Mouse (Mus musculus): Measurements from ENCODE around the gene Zscan21. TPM values are rescaled to one million over a fixed set of nuclear protein-coding genes. Genes with fewer than 3 reads are reported as not detected.

Gene Zscan21
- polyA plus RNA-seq, 1 experiment from 2014 or later = 63.0 TPM

DNA sequence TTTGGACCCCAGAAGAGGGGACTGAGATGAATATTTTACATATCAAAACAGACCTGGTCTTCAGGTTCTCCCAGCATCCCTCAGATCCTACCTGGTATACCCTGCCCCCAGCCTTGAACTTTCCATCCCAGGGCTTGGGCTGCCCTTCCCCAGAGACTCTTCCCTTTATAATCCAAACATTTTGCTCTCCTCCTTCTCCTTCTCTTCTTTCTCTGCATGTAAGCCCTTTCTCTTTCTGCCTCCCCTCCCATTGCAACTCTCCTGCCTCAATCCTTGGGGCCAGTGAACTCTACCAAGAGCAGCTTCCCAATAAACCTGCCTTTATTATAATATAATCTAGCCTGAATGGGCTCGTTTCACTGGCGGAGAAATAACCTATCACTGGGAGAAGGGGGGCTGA lies 32.8 kb upstream of the Zscan21 start:
- H3K4me3 ChIP-seq (ENCODE audit: low read depth, low read length) = no peak overlapping the region
- DNase-seq = no peak
- H3K27ac ChIP-seq (ENCODE audit: low read depth) = no peak overlapping the region
- TF ChIP-seq CTCF (IDR thresholded peaks at IDR 0.05; ENCODE audit: low read depth) = no peak
- no peaks in the 10 kb centered on the region for H3K27me3 ChIP-seq (ENCODE audit: insufficient read depth, low read length)
- no peak for ATAC-seq (ENCODE audit: insufficient read depth)
- H3K36me3 ChIP-seq (ENCODE audit: insufficient read depth) = peaks cover 15% of the 10 kb centered on the region
- H3K9me3 ChIP-seq (ENCODE audit: low read depth, low read length) = no peaks in the 10 kb centered on the region
- H3K9ac ChIP-seq = no peak overlapping the region
- 0 out of 2 replicates have a peak, but pooled peaks cover 3% of the 10 kb centered on the region for H3K4me1 ChIP-seq (ENCODE audit: insufficient read depth)
- H3K4me2 ChIP-seq = no peak overlapping the region
- 91% methylated on average over 2 of the region's 2 CpGs for WGBS

DNA sequence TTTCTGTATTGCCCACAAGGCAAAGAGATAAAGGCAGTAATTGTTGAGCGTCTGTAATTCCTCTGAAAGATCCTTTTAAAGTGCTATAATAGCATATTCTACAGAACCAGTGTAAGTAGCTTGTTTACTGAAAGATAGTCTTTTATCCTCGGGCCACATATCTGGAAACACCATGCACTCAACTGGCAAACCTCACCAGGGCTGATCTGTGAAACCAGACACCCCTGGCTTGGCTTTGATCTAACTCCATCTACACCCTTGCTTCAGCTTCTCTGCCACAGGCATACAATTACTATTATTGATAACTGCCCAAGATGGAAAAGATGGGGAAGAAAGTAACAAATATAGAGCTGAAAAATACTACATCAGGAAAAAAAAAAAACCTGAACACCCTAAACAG lies 32.2 kb upstream of the Zscan21 start:
- Histone ChIP-seq H3K27me3 (ENCODE audit: insufficient read depth, low read length) (no peaks in the 10 kb centered on the region), H3K4me1 (ENCODE audit: insufficient read depth) (0 out of 2 replicates have a peak, but pooled peaks cover 3% of the 10 kb centered on the region), H3K4me2 (peak overlapping the region; percentile 77), H3K27ac (ENCODE audit: low read depth) (no peak overlapping the region), H3K4me3 (ENCODE audit: low read depth, low read length) (peak overlapping the region; percentile 95), H3K36me3 (ENCODE audit: insufficient read depth) (peaks cover 17% of the 10 kb centered on the region), H3K9ac (peak overlapping the region; percentile 98), H3K9me3 (ENCODE audit: low read depth, low read length) (no peaks in the 10 kb centered on the region)
- peak; percentile 6 for DNase-seq
- 37% methylated on average over 2 of the region's 2 CpGs for WGBS
- no peak for TF ChIP-seq CTCF (IDR thresholded peaks at IDR 0.05; ENCODE audit: low read depth)
- ATAC-seq (ENCODE audit: insufficient read depth) = no peak

DNA sequence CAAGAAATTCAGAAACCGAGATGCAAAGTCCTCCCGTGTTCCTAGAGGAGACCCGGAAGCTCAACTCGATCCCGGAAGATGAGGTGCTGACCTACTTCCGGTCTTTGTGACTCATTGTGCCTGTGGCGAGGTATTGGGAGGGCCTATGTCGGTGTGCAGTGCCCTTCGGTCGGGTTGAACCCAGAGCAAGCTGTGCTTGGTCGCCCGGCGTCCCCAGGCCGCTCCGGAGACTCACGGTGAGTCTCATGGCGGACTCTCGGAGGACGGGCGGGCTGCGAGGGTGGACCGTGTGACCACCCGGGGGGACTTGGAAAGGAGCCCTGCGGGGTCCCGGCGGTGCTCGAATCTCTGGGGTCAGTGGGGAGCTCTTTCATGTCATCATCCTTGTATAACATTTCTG lies 31.7 kb upstream of the Zscan21 start, which contains the start of gene Zkscan1:
Gene Zkscan1, plus strand, starts transcription at position 89 of the 400 bp plus-strand sequence.
- under 1% methylated on average over 27 of the region's 27 CpGs for WGBS
- DNase-seq = peak; percentile 94
- no peak for TF ChIP-seq CTCF (IDR thresholded peaks at IDR 0.05; ENCODE audit: low read depth)

DNA sequence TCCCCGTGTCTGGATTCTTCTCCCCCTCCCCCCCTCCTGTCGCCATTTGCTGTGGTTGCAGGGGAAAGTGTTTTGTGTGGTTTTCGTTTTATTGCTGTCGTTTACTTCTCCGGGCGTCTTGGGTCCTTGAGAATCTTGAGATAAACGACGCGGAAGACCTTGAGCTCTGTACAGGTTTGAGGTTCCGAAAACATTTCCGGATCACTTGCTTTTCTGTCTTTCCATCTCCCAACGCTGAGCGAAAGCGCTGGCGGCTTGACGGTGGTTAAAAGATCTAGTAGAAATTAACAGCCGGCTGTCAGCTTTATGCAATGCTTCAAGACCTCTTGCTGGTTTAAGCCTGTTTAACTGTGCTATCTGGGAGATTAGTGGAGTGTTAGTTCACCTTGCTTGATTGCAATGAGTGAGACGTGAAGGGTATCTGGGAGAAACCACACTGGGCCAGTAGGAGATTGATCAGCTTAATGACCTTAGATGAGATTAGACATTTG lies 31.2 kb upstream of the Zscan21 start:
- Histone ChIP-seq H3K4me1 (ENCODE audit: insufficient read depth) (0 out of 2 replicates have a peak, but pooled peaks cover 3% of the 10 kb centered on the region), H3K27ac (ENCODE audit: low read depth) (peak overlapping the region; percentile 88), H3K4me2 (peak overlapping the region; percentile 77), H3K4me3 (ENCODE audit: low read depth, low read length) (peak overlapping the region; percentile 95), H3K27me3 (ENCODE audit: insufficient read depth, low read length) (no peaks in the 10 kb centered on the region), H3K9me3 (ENCODE audit: low read depth, low read length) (no peaks in the 10 kb centered on the region), H3K9ac (peak overlapping the region; percentile 98), H3K36me3 (ENCODE audit: insufficient read depth) (peaks cover 17% of the 10 kb centered on the region)
- 0 out of 2 replicates have a peak, but pooled peaks have one; percentile 4 for ATAC-seq (ENCODE audit: insufficient read depth)
- under 1% methylated on average over 18 of the region's 18 CpGs for WGBS
- no peak for TF ChIP-seq CTCF (IDR thresholded peaks at IDR 0.05; ENCODE audit: low read depth)
- DNase-seq = peak; percentile 39

More for the DNA sequence above, 31.7 kb upstream of the Zscan21 start, which contains the start of gene Zkscan1:
- peak within 1 kb of the TSS; percentile 77 for H3K4me2 ChIP-seq
- no peaks in the 10 kb centered on the region for H3K27me3 ChIP-seq (ENCODE audit: insufficient read depth, low read length)
- 0 out of 2 replicates have a peak, but pooled peaks cover 3% of the 10 kb centered on the region for H3K4me1 ChIP-seq (ENCODE audit: insufficient read depth)
- peak within 1 kb of the TSS; percentile 98 for H3K9ac ChIP-seq
- H3K9me3 ChIP-seq (ENCODE audit: low read depth, low read length) = no peaks in the 10 kb centered on the region
- peak within 1 kb of the TSS; percentile 95 for H3K4me3 ChIP-seq (ENCODE audit: low read depth, low read length)
- peaks cover 17% of the 10 kb centered on the region for H3K36me3 ChIP-seq (ENCODE audit: insufficient read depth)
- H3K27ac ChIP-seq (ENCODE audit: low read depth) = peak within 1 kb of the TSS; percentile 88
- ATAC-seq (ENCODE audit: insufficient read depth) = peak; percentile 97

DNA sequence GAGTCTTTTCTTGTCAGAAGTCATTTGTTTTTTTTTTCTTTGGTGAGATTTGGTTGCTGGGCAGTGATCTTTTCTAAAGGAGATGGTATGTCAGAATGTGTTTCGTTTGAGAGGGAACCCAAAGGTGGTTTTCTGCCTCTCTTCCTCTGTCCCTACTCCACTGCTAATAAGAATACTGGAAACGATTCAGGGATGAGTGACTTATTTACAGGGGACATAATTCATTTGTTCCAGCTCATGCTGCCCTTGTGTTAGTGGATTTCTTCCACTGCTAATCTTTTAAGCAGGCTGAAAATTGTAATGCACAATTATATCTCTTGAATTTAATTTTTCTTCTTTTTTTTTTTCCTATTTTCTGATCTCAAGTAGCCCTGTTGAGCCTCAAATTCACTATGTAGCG lies 29.9 kb upstream of the Zscan21 start:
- 82% methylated on average over 3 of the region's 3 CpGs for WGBS
- ATAC-seq (ENCODE audit: insufficient read depth) (no peak), DNase-seq (no peak)
- H3K27me3 ChIP-seq (ENCODE audit: insufficient read depth, low read length) = no peaks in the 10 kb centered on the region
- H3K4me1 ChIP-seq (ENCODE audit: insufficient read depth) = 0 out of 2 replicates have a peak, but pooled peaks cover 3% of the 10 kb centered on the region
- peak overlapping the region; percentile 77; the same call in 1 of the 2 replicates for H3K4me2 ChIP-seq
- no peak overlapping the region for H3K4me3 ChIP-seq (ENCODE audit: low read depth, low read length)
- H3K9me3 ChIP-seq (ENCODE audit: low read depth, low read length) = no peaks in the 10 kb centered on the region
- H3K27ac ChIP-seq (ENCODE audit: low read depth) = no peak overlapping the region
- H3K36me3 ChIP-seq (ENCODE audit: insufficient read depth) = peaks cover 17% of the 10 kb centered on the region
- no peak overlapping the region for H3K9ac ChIP-seq
- no peak for TF ChIP-seq CTCF (IDR thresholded peaks at IDR 0.05; ENCODE audit: low read depth)

DNA sequence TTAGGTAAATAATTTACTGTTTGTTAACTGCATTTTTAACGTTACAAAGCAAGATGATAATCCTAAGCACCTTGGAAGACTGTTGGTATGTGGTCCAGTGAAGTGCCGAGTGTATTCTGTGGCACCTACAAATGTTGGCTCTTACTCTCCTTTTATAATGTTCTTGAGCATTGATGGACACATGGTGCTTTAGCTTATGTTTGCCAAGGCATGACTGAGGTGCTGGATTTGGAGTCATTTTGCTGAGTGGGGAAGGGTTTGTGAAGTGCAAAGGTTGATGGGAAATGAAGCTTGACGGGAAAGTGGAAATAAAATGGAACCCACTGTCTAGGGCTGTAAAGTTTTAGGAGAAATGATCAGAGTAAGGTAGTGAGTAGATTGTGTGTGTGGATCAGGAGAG lies 28.3 kb upstream of the Zscan21 start:
- H3K4me2 ChIP-seq = no peak overlapping the region

DNA sequence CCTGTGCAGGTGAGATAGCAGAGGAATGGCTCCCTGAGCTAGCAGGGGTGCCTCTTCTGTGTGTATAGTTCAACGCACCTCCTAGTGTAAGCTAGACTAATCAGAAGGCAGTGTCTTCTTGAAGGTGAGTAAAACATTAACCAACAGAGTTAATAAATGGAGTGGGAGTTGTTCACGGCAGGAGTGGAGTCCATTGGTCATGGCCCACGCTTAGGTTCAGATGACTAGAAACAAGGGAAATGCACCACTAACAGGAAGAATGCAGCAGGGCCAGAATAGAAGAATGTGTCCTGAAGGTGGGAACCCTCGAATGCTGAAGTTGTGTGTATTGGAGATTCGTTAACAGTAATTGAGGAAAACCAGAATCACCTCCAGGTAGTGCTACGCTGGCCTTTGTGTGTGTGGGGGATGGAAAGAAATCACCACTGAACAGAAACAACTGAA lies 27.6 kb upstream of the Zscan21 start:
- Histone ChIP-seq H3K4me1 (ENCODE audit: insufficient read depth) (0 out of 2 replicates have a peak, but pooled peaks cover 3% of the 10 kb centered on the region), H3K36me3 (ENCODE audit: insufficient read depth) (peaks cover 34% of the 10 kb centered on the region), H3K9ac (no peak overlapping the region), H3K9me3 (ENCODE audit: low read depth, low read length) (no peaks in the 10 kb centered on the region), H3K27me3 (ENCODE audit: insufficient read depth, low read length) (no peaks in the 10 kb centered on the region), H3K4me3 (ENCODE audit: low read depth, low read length) (no peak overlapping the region), H3K27ac (ENCODE audit: low read depth) (no peak overlapping the region), H3K4me2 (no peak overlapping the region)
- WGBS = 75% methylated on average over 6 of the region's 6 CpGs
- no peak for TF ChIP-seq CTCF (IDR thresholded peaks at IDR 0.05; ENCODE audit: low read depth)
- ATAC-seq (ENCODE audit: insufficient read depth) (no peak), DNase-seq (no peak)

More for the DNA sequence above, 28.3 kb upstream of the Zscan21 start:
- Histone ChIP-seq H3K27me3 (ENCODE audit: insufficient read depth, low read length) (no peaks in the 10 kb centered on the region), H3K9ac (no peak overlapping the region), H3K4me1 (ENCODE audit: insufficient read depth) (0 out of 2 replicates have a peak, but pooled peaks cover 3% of the 10 kb centered on the region), H3K27ac (ENCODE audit: low read depth) (no peak overlapping the region), H3K4me3 (ENCODE audit: low read depth, low read length) (no peak overlapping the region), H3K36me3 (ENCODE audit: insufficient read depth) (peaks cover 26% of the 10 kb centered on the region), H3K9me3 (ENCODE audit: low read depth, low read length) (no peaks in the 10 kb centered on the region)
- no peak for ATAC-seq (ENCODE audit: insufficient read depth)
- DNase-seq = no peak
- WGBS = 68% methylated on average over 3 of the region's 3 CpGs
- TF ChIP-seq CTCF (IDR thresholded peaks at IDR 0.05; ENCODE audit: low read depth) = no peak

All from lung, embryonic 14.5 days (tissue).